Mouse (Mus musculus): ENCODE measurements at regions not wholly inside any gene's neighbourhood (a gene's known extent, or its start where the extent isn't known, plus 50 kb on each side); places are given as distances from the start of the nearest gene placed in this dataset.

DNA sequence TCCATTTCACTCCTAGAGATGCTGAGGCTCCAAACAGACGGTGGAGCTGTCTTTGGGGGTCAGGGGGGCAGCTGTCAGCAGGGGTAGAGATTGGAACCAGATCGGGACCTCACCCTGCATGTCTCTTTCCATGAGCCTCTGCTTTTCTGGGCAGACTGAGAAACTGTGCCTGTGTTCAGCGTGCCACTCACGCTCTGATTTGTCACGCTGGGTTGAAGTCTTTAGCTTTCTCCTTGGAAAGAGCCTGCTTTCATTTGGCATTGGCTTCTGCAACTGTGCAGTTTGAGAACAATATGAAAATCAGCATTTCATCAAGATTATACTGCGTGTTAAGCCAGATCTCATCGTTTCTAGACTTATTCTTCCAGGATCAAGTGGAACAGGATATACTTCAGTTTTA is 114.5 kb upstream of the Mycn start:
- no peak overlapping the region for H3K4me3 ChIP-seq (ENCODE audit: low read length)
- H3K9ac ChIP-seq (replicated peaks; ENCODE audit: low read length), result no peak overlapping the region
- H3K27me3 ChIP-seq (ENCODE audit: insufficient read depth, low read length), result no peaks in the 10 kb centered on the region
- H3K27ac ChIP-seq, result no peak overlapping the region
- WGBS, result 23% methylated on average over 7 of the region's 7 CpGs
- ATAC-seq (peak; percentile 48; the same call in 1 of the 2 replicates), DNase-seq (ENCODE audit: low spot score) (peak; percentile 46)
- no peaks in the 10 kb centered on the region for H3K36me3 ChIP-seq (ENCODE audit: insufficient read depth, low read length)
- H3K9me3 ChIP-seq (ENCODE audit: low read length), result no peaks in the 10 kb centered on the region
- no peak for TF ChIP-seq CTCF (IDR thresholded peaks at IDR 0.05; ENCODE audit: low read depth)
- H3K4me2 ChIP-seq (ENCODE audit: low read depth, low read length), result no peak overlapping the region
- H3K4me1 ChIP-seq (ENCODE audit: insufficient read depth, low read length), result peaks cover 11% of the 10 kb centered on the region; the same call in 1 of the 2 replicates

GRCm38 (mm10) chr12:13054611-13055010 is 112.9 kb upstream of the Mycn start:
- H3K4me1 ChIP-seq (ENCODE audit: insufficient read depth, low read length), result peaks cover 11% of the 10 kb centered on the region; the same call in 1 of the 2 replicates
- no peak for ATAC-seq
- DNase-seq (ENCODE audit: low spot score), result no peak
- H3K27me3 ChIP-seq (ENCODE audit: insufficient read depth, low read length), result no peaks in the 10 kb centered on the region
- H3K4me3 ChIP-seq (ENCODE audit: low read length), result no peak overlapping the region
- H3K27ac ChIP-seq, result no peak overlapping the region
- H3K9ac ChIP-seq (replicated peaks; ENCODE audit: low read length), result no peak overlapping the region
- WGBS, result 62% methylated on average over 3 of the region's 3 CpGs
- H3K4me2 ChIP-seq (ENCODE audit: low read depth, low read length), result no peak overlapping the region
- no peaks in the 10 kb centered on the region for H3K9me3 ChIP-seq (ENCODE audit: low read length)
- no peaks in the 10 kb centered on the region for H3K36me3 ChIP-seq (ENCODE audit: insufficient read depth, low read length)
- TF ChIP-seq CTCF (IDR thresholded peaks at IDR 0.05; ENCODE audit: low read depth), result no peak

GRCm38 (mm10) chr12:13053746-13054145 is 112.0 kb upstream of the Mycn start:
- WGBS, result 65% methylated on average over 5 of the region's 5 CpGs
- no peak for ATAC-seq
- TF ChIP-seq CTCF (IDR thresholded peaks at IDR 0.05; ENCODE audit: low read depth), result no peak

GRCm38 (mm10) chr12:13052845-13053623 is 111.3 kb upstream of the Mycn start:
- Histone ChIP-seq H3K27ac (no peak overlapping the region), H3K27me3 (ENCODE audit: insufficient read depth, low read length) (no peaks in the 10 kb centered on the region), H3K4me3 (ENCODE audit: low read length) (no peak overlapping the region), H3K4me2 (ENCODE audit: low read depth, low read length) (no peak overlapping the region), H3K9me3 (ENCODE audit: low read length) (no peaks in the 10 kb centered on the region), H3K9ac (replicated peaks; ENCODE audit: low read length) (no peak overlapping the region), H3K36me3 (ENCODE audit: insufficient read depth, low read length) (no peaks in the 10 kb centered on the region), H3K4me1 (ENCODE audit: insufficient read depth, low read length) (peaks cover 11% of the 10 kb centered on the region; the same call in 1 of the 2 replicates)
- ATAC-seq (no peak), DNase-seq (ENCODE audit: low spot score) (no peak)
- TF ChIP-seq CTCF (IDR thresholded peaks at IDR 0.05; ENCODE audit: low read depth), result no peak
- 54% methylated on average over 9 of the region's 9 CpGs for WGBS

More at GRCm38 (mm10) chr12:13053746-13054145, 112.0 kb upstream of the Mycn start:
- Histone ChIP-seq H3K9me3 (ENCODE audit: low read length) (no peaks in the 10 kb centered on the region), H3K36me3 (ENCODE audit: insufficient read depth, low read length) (no peaks in the 10 kb centered on the region), H3K27me3 (ENCODE audit: insufficient read depth, low read length) (no peaks in the 10 kb centered on the region), H3K4me2 (ENCODE audit: low read depth, low read length) (no peak overlapping the region), H3K4me1 (ENCODE audit: insufficient read depth, low read length) (peaks cover 11% of the 10 kb centered on the region; the same call in 1 of the 2 replicates), H3K9ac (replicated peaks; ENCODE audit: low read length) (no peak overlapping the region), H3K27ac (no peak overlapping the region), H3K4me3 (ENCODE audit: low read length) (no peak overlapping the region)
- DNase-seq (ENCODE audit: low spot score), result no peak

- Histone ChIP-seq H3K9ac (replicated peaks; ENCODE audit: low read length) (no peak overlapping the region), H3K27ac (no peak overlapping the region), H3K9me3 (ENCODE audit: low read length) (no peaks in the 10 kb centered on the region), H3K4me1 (ENCODE audit: insufficient read depth, low read length) (peaks cover 11% of the 10 kb centered on the region; the same call in 1 of the 2 replicates), H3K27me3 (ENCODE audit: insufficient read depth, low read length) (no peaks in the 10 kb centered on the region), H3K4me3 (ENCODE audit: low read length) (no peak overlapping the region), H3K4me2 (ENCODE audit: low read depth, low read length) (no peak overlapping the region), H3K36me3 (ENCODE audit: insufficient read depth, low read length) (no peaks in the 10 kb centered on the region)
- WGBS, result 37% methylated on average over 6 of the region's 6 CpGs
- ATAC-seq (no peak), DNase-seq (ENCODE audit: low spot score) (peak; percentile 25)
- no peak for TF ChIP-seq CTCF (IDR thresholded peaks at IDR 0.05; ENCODE audit: low read depth)
Observed at GRCm38 (mm10) chr12:13052164-13052563, 110.5 kb upstream of the Mycn start.

DNA sequence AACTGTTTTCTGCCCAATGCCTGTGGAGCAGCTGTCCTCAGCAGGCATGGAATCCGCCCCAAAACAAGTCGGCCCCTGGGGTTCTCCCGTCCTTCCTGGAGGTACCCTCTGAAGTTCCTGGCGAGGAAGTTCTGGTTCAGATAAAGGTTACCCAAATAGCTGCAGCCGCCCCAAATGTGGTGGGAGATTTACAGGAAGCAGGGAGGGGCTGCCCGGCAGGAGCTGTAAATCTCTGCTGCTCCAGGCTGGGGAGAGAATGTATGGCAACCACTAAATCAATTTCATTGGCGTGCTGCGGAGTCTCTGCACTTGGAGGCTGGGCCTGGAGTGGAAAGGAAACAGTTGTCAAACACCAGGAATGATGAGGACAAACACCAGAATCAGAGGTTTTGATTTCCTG is 107.9 kb upstream of the Mycn start:
- no peaks in the 10 kb centered on the region for H3K36me3 ChIP-seq (ENCODE audit: insufficient read depth, low read length)
- no peak for TF ChIP-seq CTCF (IDR thresholded peaks at IDR 0.05; ENCODE audit: low read depth)
- H3K9me3 ChIP-seq (ENCODE audit: low read length), result no peaks in the 10 kb centered on the region
- H3K4me2 ChIP-seq (ENCODE audit: low read depth, low read length), result no peak overlapping the region
- H3K4me1 ChIP-seq (ENCODE audit: insufficient read depth, low read length), result peaks cover 11% of the 10 kb centered on the region; the same call in 1 of the 2 replicates
- WGBS, result 65% methylated on average over 8 of the region's 8 CpGs
- no peak overlapping the region for H3K9ac ChIP-seq (replicated peaks; ENCODE audit: low read length)
- no peak for ATAC-seq
- no peak overlapping the region for H3K4me3 ChIP-seq (ENCODE audit: low read length)
- no peak overlapping the region for H3K27ac ChIP-seq
- no peaks in the 10 kb centered on the region for H3K27me3 ChIP-seq (ENCODE audit: insufficient read depth, low read length)
- DNase-seq (ENCODE audit: low spot score), result no peak

GRCm38 (mm10) chr12:13048168-13048727 is 106.5 kb upstream of the Mycn start:
- Histone ChIP-seq H3K4me3 (ENCODE audit: low read length) (no peak overlapping the region), H3K4me1 (ENCODE audit: insufficient read depth, low read length) (peaks cover 11% of the 10 kb centered on the region; the same call in 1 of the 2 replicates)

More at GRCm38 (mm10) chr12:13048168-13048727, 106.5 kb upstream of the Mycn start:
- DNase-seq (ENCODE audit: low spot score) (no peak), ATAC-seq (no peak)
- H3K36me3 ChIP-seq (ENCODE audit: insufficient read depth, low read length), result no peaks in the 10 kb centered on the region
- no peaks in the 10 kb centered on the region for H3K27me3 ChIP-seq (ENCODE audit: insufficient read depth, low read length)
- 39% methylated on average over 13 of the region's 13 CpGs for WGBS
- H3K27ac ChIP-seq, result no peak overlapping the region
- no peak for TF ChIP-seq CTCF (IDR thresholded peaks at IDR 0.05; ENCODE audit: low read depth)
- no peaks in the 10 kb centered on the region for H3K9me3 ChIP-seq (ENCODE audit: low read length)
- H3K4me2 ChIP-seq (ENCODE audit: low read depth, low read length), result no peak overlapping the region
- no peak overlapping the region for H3K9ac ChIP-seq (replicated peaks; ENCODE audit: low read length)

All from hindbrain, postnatal 0 days (tissue).